Mouse (Mus musculus) fibroblast of lung, adult 2 months (primary cell): ENCODE results near the gene Foxn3.

ENCODE experiments used
- DNase-seq: peaks from one replicate; pipeline ENCODE4 v3.0.0-alpha.2; 2011; ENCODE audit warnings: low read depth

Foxn3 gene

GRCm38 (mm10) chr12:99329301-99330257, 233.8 kb downstream of the Foxn3 start:
- no peak for DNase-seq

GRCm38 (mm10) chr12:99326157-99326556, 237.2 kb downstream of the Foxn3 start:
- DNase-seq, result no peak

- no peak for DNase-seq
Observed at GRCm38 (mm10) chr12:99321633-99322431, 241.6 kb downstream of the Foxn3 start.

GRCm38 (mm10) chr12:99320966-99321496, 242.4 kb downstream of the Foxn3 start:
- no peak for DNase-seq

- DNase-seq, result no peak
Observed at GRCm38 (mm10) chr12:99319896-99320295, 243.5 kb downstream of the Foxn3 start.

GRCm38 (mm10) chr12:99319171-99319570, 244.2 kb downstream of the Foxn3 start:
- DNase-seq, result no peak

GRCm38 (mm10) chr12:99315931-99316330, 247.5 kb downstream of the Foxn3 start:
- DNase-seq, result no peak

GRCm38 (mm10) chr12:99314817-99315216, 248.6 kb downstream of the Foxn3 start:
- no peak for DNase-seq

- DNase-seq, result no peak
Observed at GRCm38 (mm10) chr12:99311303-99311702, 252.1 kb downstream of the Foxn3 start.

- DNase-seq, result no peak
Observed at GRCm38 (mm10) chr12:99309937-99310336, 253.4 kb downstream of the Foxn3 start.

- DNase-seq, result peak; percentile 27
Observed at GRCm38 (mm10) chr12:99308541-99309089, 254.8 kb downstream of the Foxn3 start.

GRCm38 (mm10) chr12:99306536-99307204, 256.7 kb downstream of the Foxn3 start:
- no peak for DNase-seq

- no peak for DNase-seq
Observed at GRCm38 (mm10) chr12:99305784-99306535, 257.4 kb downstream of the Foxn3 start.

- no peak for DNase-seq
Observed at GRCm38 (mm10) chr12:99305324-99305723, 258.1 kb downstream of the Foxn3 start.

- no peak for DNase-seq
Observed at GRCm38 (mm10) chr12:99304056-99304455, 259.3 kb downstream of the Foxn3 start.

- no peak for DNase-seq
Observed at GRCm38 (mm10) chr12:99303581-99303980, 259.8 kb downstream of the Foxn3 start.

GRCm38 (mm10) chr12:99299900-99300299, 263.5 kb downstream of the Foxn3 start:
- no peak for DNase-seq

- DNase-seq, result no peak
Observed at GRCm38 (mm10) chr12:99298851-99299600, 264.4 kb downstream of the Foxn3 start.

GRCm38 (mm10) chr12:99298242-99298641, 265.1 kb downstream of the Foxn3 start:
- no peak for DNase-seq

- no peak for DNase-seq
Observed at GRCm38 (mm10) chr12:99297792-99298191, 265.6 kb downstream of the Foxn3 start.
